Mouse (Mus musculus) bone marrow macrophage, adult 2 months (primary cell): ENCODE results near the gene Map1a.

ENCODE experiments used
- CTCF ChIP-seq: IDR thresholded peaks from 2 replicates; pipeline ENCODE4 v1.5.1; 2012; ENCODE audit warnings: low read depth, mild to moderate bottlenecking, low read length, moderate library complexity
- POLR2A ChIP-seq: IDR thresholded peaks from 2 replicates; pipeline ENCODE4 v1.6.1; 2012; ENCODE audit warnings: mild to moderate bottlenecking, low read depth, low read length, borderline replicate concordance

DNA sequence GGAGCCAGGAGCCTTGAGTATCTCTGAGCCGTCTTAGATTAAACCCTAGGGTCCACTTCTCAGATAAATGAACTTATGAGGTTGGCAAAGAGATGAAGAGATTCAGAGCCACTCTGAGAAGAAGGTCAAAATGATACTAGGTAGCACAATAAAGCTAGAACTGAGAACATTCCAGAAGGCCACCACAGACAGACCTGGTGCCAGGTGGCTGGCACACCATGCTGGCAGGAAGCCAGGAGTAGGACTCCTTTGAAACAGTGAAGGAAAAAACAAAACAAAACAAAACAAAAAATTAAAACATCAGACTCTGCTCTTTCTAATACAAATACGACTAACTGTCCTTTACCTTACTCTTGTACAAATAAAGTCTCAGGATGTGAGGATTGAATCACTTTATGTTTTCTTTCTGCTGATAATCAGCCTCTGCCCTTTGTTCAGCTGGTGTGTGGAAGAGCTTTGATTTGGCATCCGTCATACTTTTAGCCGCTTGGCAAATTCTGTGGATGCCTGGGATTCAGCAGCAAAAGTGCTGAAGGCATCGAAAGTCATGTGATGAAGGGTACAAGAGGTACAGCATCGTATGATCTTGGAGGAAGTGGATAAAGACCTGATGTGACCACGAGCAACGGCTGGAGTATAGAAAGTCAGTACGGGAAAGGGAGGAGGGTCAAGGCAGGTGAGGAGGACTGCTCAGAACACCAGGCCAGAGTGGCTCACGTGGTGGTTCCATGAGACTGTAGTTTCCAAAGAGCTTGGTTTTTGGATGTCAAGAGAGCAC is 34.5 kb downstream of the Map1a start:
- TF ChIP-seq POLR2A = no peak
- TF ChIP-seq CTCF = no peak
